Mouse (Mus musculus) midbrain, embryonic 16.5 days (tissue): ENCODE data around the gene Arl3. TPM values are rescaled to one million over a fixed set of nuclear protein-coding genes. Genes with fewer than 3 reads are reported as not detected.

Source experiments
- ATAC-seq: fragments of 200-750 bp; cut with Nextera tagmentation; 2 replicates; pipeline ENCODE4 v1.8.0; 2017; ENCODE audit warnings: moderate TSS enrichment
- H3K27ac ChIP-seq: fragments of 300-500 bp; sonication (generic); 2 replicates; pipeline ENCODE4 v1.5.1; 2014; ENCODE audit warnings: mild to moderate bottlenecking, low read length, mixed read lengths
- H3K27me3 ChIP-seq: fragments of 300-500 bp; sonication (generic); 2 replicates; pipeline ENCODE4 v1.6.1; 2014; ENCODE audit warnings: low read depth, low read length, mixed read lengths; ENCODE audit not compliant: control insufficient read depth, insufficient read depth
- H3K36me3 ChIP-seq: fragments of 300-500 bp; sonication (generic); 2 replicates; pipeline ENCODE4 v1.6.1; 2014; ENCODE audit warnings: mild to moderate bottlenecking, low read length, moderate library complexity, mixed read lengths; ENCODE audit not compliant: control insufficient read depth, insufficient read depth
- H3K4me1 ChIP-seq: fragments of 300-500 bp; sonication (generic); 2 replicates; pipeline ENCODE4 v1.6.1; 2014; ENCODE audit warnings: mild to moderate bottlenecking, low read length, mixed read lengths; ENCODE audit not compliant: control insufficient read depth, insufficient read depth
- H3K4me2 ChIP-seq: fragments of 300-500 bp; sonication (generic); 2 replicates; pipeline ENCODE4 v1.6.1; 2014; ENCODE audit warnings: mild to moderate bottlenecking, low read length, mixed read lengths
- H3K4me3 ChIP-seq: fragments of 300-500 bp; sonication (generic); 2 replicates; pipeline ENCODE4 v1.5.1; 2014; ENCODE audit warnings: low read depth, mild to moderate bottlenecking, low read length, moderate library complexity, mixed read lengths
- H3K9ac ChIP-seq: fragments of 300-500 bp; sonication (generic); 2 replicates; pipeline ENCODE4 v1.6.1; 2014; ENCODE audit warnings: low read depth, low read length, mixed read lengths
- H3K9me3 ChIP-seq: fragments of 300-500 bp; sonication (generic); replicated peaks from 2 replicates; pipeline ENCODE4 v1.6.1; 2014; ENCODE audit warnings: mild to moderate bottlenecking, low read length, mixed read lengths; ENCODE audit not compliant: control insufficient read depth, poor library complexity, severe bottlenecking
- WGBS: fragments of 180-500 bp; shearing (Covaris S2); extraction: QIAGEN DNeasy Blood & Tissue Kit; methylation state at CpG from one replicate; pipeline ENCODE4 v1.1.7; 2014; 5-methylcytosine and 5-hydroxymethylcytosine counted together
- polyA plus RNA-seq: library from polyadenylated mRNA; unstranded; fragments of >200 nt; fragmentation: Nextera tagmentation; extraction: Ambion mirVana; gene quantifications from 2 replicates; pipeline ENCODE4 v1.2.1, GENCODE M21; 2015

Arl3 gene
- polyA plus RNA-seq, 1 experiment from 2014 or later: 226 TPM

- H3K36me3 ChIP-seq: no peaks in the 10 kb centered on the region
- H3K9ac ChIP-seq: no peak overlapping the region
- 69% methylated on average over 14 of the region's 14 CpGs for WGBS
- H3K4me2 ChIP-seq: no peak overlapping the region
- H3K9me3 ChIP-seq: no peaks in the 10 kb centered on the region
- H3K4me3 ChIP-seq: no peak overlapping the region
- no peak for ATAC-seq
- H3K4me1 ChIP-seq: no peaks in the 10 kb centered on the region
- no peaks in the 10 kb centered on the region for H3K27me3 ChIP-seq
- no peak overlapping the region for H3K27ac ChIP-seq
Measured at GRCm38 (mm10) chr19:46564043-46564462, 8.9 kb downstream of the Arl3 start.

DNA sequence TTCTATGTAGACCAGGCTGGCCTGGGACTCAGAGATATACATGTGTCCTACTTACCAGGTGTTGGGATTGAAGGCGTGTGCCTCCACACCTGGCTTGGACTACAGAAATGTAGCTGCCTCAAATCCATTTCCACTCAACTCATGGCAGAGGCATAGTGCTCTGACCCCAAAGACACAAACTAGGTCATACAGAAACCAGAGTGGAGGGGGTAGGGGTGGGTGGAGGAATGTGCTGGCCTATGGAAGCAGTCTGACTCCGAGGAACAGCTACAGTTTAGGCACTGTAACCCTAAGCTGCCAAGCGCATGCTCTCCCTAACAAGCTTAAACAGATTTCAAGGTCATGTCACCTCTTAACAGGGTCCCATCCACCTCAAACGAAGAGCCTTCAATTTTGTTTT is 9.4 kb downstream of the Arl3 start:
- H3K4me3 ChIP-seq: no peak overlapping the region
- H3K4me2 ChIP-seq: no peak overlapping the region
- no peak for ATAC-seq
- H3K9me3 ChIP-seq: no peaks in the 10 kb centered on the region
- H3K4me1 ChIP-seq: no peaks in the 10 kb centered on the region
- no peaks in the 10 kb centered on the region for H3K36me3 ChIP-seq
- H3K27ac ChIP-seq: no peak overlapping the region
- WGBS: 87% methylated on average over 4 of the region's 4 CpGs
- H3K9ac ChIP-seq: no peak overlapping the region
- H3K27me3 ChIP-seq: no peaks in the 10 kb centered on the region

- 85% methylated on average over 14 of the region's 14 CpGs for WGBS
- Histone ChIP-seq H3K27ac (no peak overlapping the region), H3K4me3 (no peak overlapping the region), H3K27me3 (no peaks in the 10 kb centered on the region), H3K4me1 (no peaks in the 10 kb centered on the region), H3K9ac (no peak overlapping the region), H3K36me3 (peaks cover 2% of the 10 kb centered on the region), H3K4me2 (no peak overlapping the region), H3K9me3 (no peaks in the 10 kb centered on the region)
- ATAC-seq: no peak
Measured at GRCm38 (mm10) chr19:46562581-46563515, 10.2 kb downstream of the Arl3 start.

GRCm38 (mm10) chr19:46562132-46562531 is 10.9 kb downstream of the Arl3 start:
- Histone ChIP-seq H3K4me2 (no peak overlapping the region), H3K36me3 (peaks cover 5% of the 10 kb centered on the region), H3K27ac (no peak overlapping the region), H3K9ac (no peak overlapping the region), H3K4me3 (no peak overlapping the region), H3K27me3 (no peaks in the 10 kb centered on the region), H3K4me1 (no peaks in the 10 kb centered on the region), H3K9me3 (no peaks in the 10 kb centered on the region)
- 43% methylated on average over 1 of the region's 1 CpGs for WGBS
- no peak for ATAC-seq

- Histone ChIP-seq H3K9me3 (no peaks in the 10 kb centered on the region), H3K4me3 (no peak overlapping the region), H3K4me1 (peaks cover 2% of the 10 kb centered on the region; the same call in 1 of the 2 replicates), H3K36me3 (peaks cover 10% of the 10 kb centered on the region), H3K27me3 (no peaks in the 10 kb centered on the region), H3K9ac (no peak overlapping the region), H3K27ac (no peak overlapping the region), H3K4me2 (no peak overlapping the region)
- ATAC-seq: no peak
- 71% methylated on average over 12 of the region's 12 CpGs for WGBS
Measured at GRCm38 (mm10) chr19:46558631-46559030, 14.4 kb downstream of the Arl3 start.

- no peaks in the 10 kb centered on the region for H3K9me3 ChIP-seq
- peaks cover 5% of the 10 kb centered on the region; the same call in 1 of the 2 replicates for H3K4me1 ChIP-seq
- no peak overlapping the region for H3K9ac ChIP-seq
- WGBS: 79% methylated on average over 8 of the region's 8 CpGs
- no peaks in the 10 kb centered on the region for H3K27me3 ChIP-seq
- H3K27ac ChIP-seq: no peak overlapping the region
- no peak overlapping the region for H3K4me3 ChIP-seq
- ATAC-seq: no peak
- H3K4me2 ChIP-seq: no peak overlapping the region
- peaks cover 10% of the 10 kb centered on the region for H3K36me3 ChIP-seq
Measured at GRCm38 (mm10) chr19:46558009-46558408, 15.0 kb downstream of the Arl3 start.

DNA sequence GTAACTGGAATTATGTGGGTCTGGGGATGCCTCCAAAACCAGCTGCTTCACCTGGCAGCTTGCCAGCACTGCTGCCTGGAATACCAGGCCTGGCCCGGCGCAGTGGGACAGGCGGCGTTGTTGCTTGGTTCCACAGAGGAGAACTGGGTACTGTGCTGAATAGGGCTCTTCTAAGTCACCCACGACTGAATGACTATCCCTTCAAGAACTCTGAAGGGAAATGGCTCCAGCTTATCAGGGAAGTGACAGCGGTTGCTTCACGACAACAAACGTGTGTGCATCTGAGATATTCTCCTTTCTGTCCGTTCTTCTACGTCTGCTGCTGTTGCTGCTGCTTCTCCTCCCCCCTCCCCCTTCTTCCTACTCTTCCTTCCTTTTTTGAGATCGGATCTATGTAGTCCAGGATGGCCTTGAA is 19.4 kb downstream of the Arl3 start:
- Histone ChIP-seq H3K9ac (no peak overlapping the region), H3K4me1 (peaks cover 5% of the 10 kb centered on the region; the same call in 1 of the 2 replicates), H3K4me2 (no peak overlapping the region), H3K4me3 (no peak overlapping the region), H3K27ac (peak overlapping the region; percentile 39; the same call in 1 of the 2 replicates), H3K9me3 (no peaks in the 10 kb centered on the region), H3K36me3 (peaks cover 23% of the 10 kb centered on the region), H3K27me3 (no peaks in the 10 kb centered on the region)
- no peak for ATAC-seq
- WGBS: 56% methylated on average over 11 of the region's 11 CpGs

- Histone ChIP-seq H3K27ac (no peak overlapping the region), H3K4me2 (no peak overlapping the region), H3K4me3 (no peak overlapping the region), H3K4me1 (peaks cover 5% of the 10 kb centered on the region; the same call in 1 of the 2 replicates), H3K27me3 (no peaks in the 10 kb centered on the region), H3K9me3 (no peaks in the 10 kb centered on the region), H3K36me3 (peaks cover 22% of the 10 kb centered on the region), H3K9ac (no peak overlapping the region)
- no peak for ATAC-seq
- 84% methylated on average over 3 of the region's 4 CpGs for WGBS
Measured at GRCm38 (mm10) chr19:46552496-46552895, 20.5 kb downstream of the Arl3 start.

GRCm38 (mm10) chr19:46550385-46550784 is 22.6 kb downstream of the Arl3 start:
- WGBS: 90% methylated on average over 4 of the region's 4 CpGs
- H3K36me3 ChIP-seq: peaks cover 20% of the 10 kb centered on the region

More at GRCm38 (mm10) chr19:46550385-46550784, 22.6 kb downstream of the Arl3 start:
- H3K4me1 ChIP-seq: peaks cover 5% of the 10 kb centered on the region; the same call in 1 of the 2 replicates
- H3K27ac ChIP-seq: no peak overlapping the region
- ATAC-seq: no peak
- no peak overlapping the region for H3K9ac ChIP-seq
- H3K9me3 ChIP-seq: no peaks in the 10 kb centered on the region
- no peak overlapping the region for H3K4me3 ChIP-seq
- no peaks in the 10 kb centered on the region for H3K27me3 ChIP-seq
- H3K4me2 ChIP-seq: no peak overlapping the region
